Mouse (Mus musculus) MEL (cell line): ENCODE measurements around the gene Ssh2. TPM values are rescaled to one million over a fixed set of nuclear protein-coding genes. Genes with fewer than 3 reads are reported as not detected.

ENCODE experiments used
- DNase-seq: peaks from one replicate; pipeline ENCODE4 v3.0.0; 2011; ENCODE audit warnings: low read depth, low spot score
- H3K27ac ChIP-seq: 2 replicates; pipeline ENCODE4 v1.5.1; 2012; ENCODE audit warnings: low read depth, mild to moderate bottlenecking, control low read depth, low read length, moderate library complexity; ENCODE audit not compliant: control insufficient read depth
- H3K27me3 ChIP-seq, 2 experiments: fragments of 150-350 bp in 1 of 2; sonication (generic) in 1 of 2; 2 replicates each; pipeline ENCODE4 v1.6.1; 2012; ENCODE audit warnings: low read length in 2 of 2, mild to moderate bottlenecking in 2 of 2, improper control_type of control experiment in 1 of 2, moderate library complexity in 1 of 2; ENCODE audit not compliant: insufficient read depth in 2 of 2, control insufficient read depth in 1 of 2
- H3K36me3 ChIP-seq, 2 experiments: 2 replicates each; pipeline ENCODE4 v1.6.1; 2012 to 2014; ENCODE audit warnings: low read length in 2 of 2, improper control_type of control experiment in 1 of 2, inconsistent platforms in 1 of 2, mild to moderate bottlenecking in 1 of 2; ENCODE audit not compliant: insufficient read depth in 2 of 2, control insufficient read depth in 1 of 2
- H3K4me1 ChIP-seq, 2 experiments: fragments of 150-350 bp in 1 of 2; sonication (generic) in 1 of 2; 2 replicates each; pipeline ENCODE4 v1.6.1; 2012; ENCODE audit warnings: low read length in 2 of 2, improper control_type of control experiment in 1 of 2, mild to moderate bottlenecking in 1 of 2; ENCODE audit not compliant: insufficient read depth in 2 of 2, control insufficient read depth in 1 of 2
- H3K4me3 ChIP-seq, 2 experiments: fragments of 150-350 bp in 1 of 2; sonication (generic) in 1 of 2; 2 replicates each; pipeline ENCODE4 v1.5.1; 2012; ENCODE audit warnings: low read depth in 2 of 2, low read length in 2 of 2, mild to moderate bottlenecking in 2 of 2, moderate library complexity in 2 of 2, control low read depth in 1 of 2, improper control_type of control experiment in 1 of 2; ENCODE audit not compliant: control insufficient read depth in 1 of 2, insufficient read depth in 1 of 2
- H3K79me2 ChIP-seq: 2 replicates; pipeline ENCODE4 v1.6.1; 2012; ENCODE audit warnings: mild to moderate bottlenecking, low read length, moderate library complexity; ENCODE audit not compliant: control insufficient read depth, poor library complexity, insufficient read depth
- H3K9ac ChIP-seq: 2 replicates; pipeline ENCODE4 v1.6.1; 2012; ENCODE audit warnings: low read depth, mild to moderate bottlenecking, control low read depth, low read length, moderate library complexity; ENCODE audit not compliant: control insufficient read depth, poor library complexity, severe bottlenecking
- H3K9me3 ChIP-seq: fragments of 150-350 bp; sonication (generic); replicated peaks from 2 replicates; pipeline ENCODE4 v1.6.1; 2012; ENCODE audit warnings: mild to moderate bottlenecking, low read length, improper control_type of control experiment, moderate library complexity; ENCODE audit not compliant: insufficient read depth
- BHLHE40 ChIP-seq: IDR thresholded peaks from 2 replicates; pipeline ENCODE4 v1.6.1; 2012; ENCODE audit warnings: low read depth, mild to moderate bottlenecking, inconsistent platforms, low read length, improper control_type of control experiment, borderline replicate concordance
- CHD2 ChIP-seq: IDR thresholded peaks from 2 replicates; pipeline ENCODE4 v1.6.1; 2011; ENCODE audit warnings: low read length, improper control_type of control experiment
- CTCF ChIP-seq, 3 experiments: IDR thresholded peaks in 2 of 3; conservative IDR thresholded peaks in 1 of 3; 2 replicates each; pipeline ENCODE4 v1.5.1; 2011 to 2012; ENCODE audit warnings: low read length in 3 of 3, low read depth in 2 of 3, mild to moderate bottlenecking in 2 of 3, improper control_type of control experiment in 1 of 3, inconsistent platforms in 1 of 3, mixed read lengths in 1 of 3, moderate library complexity in 1 of 3; ENCODE audit not compliant: control insufficient read depth in 1 of 3, insufficient read depth in 1 of 3, poor library complexity in 1 of 3, severe bottlenecking in 1 of 3
- ELF1 ChIP-seq: IDR thresholded peaks from 2 replicates; pipeline ENCODE4 v1.6.1; 2014; ENCODE audit warnings: low read depth, mild to moderate bottlenecking, inconsistent platforms, low read length, improper control_type of control experiment, moderate library complexity
- ETS1 ChIP-seq: IDR thresholded peaks from 2 replicates; pipeline ENCODE4 v1.6.1; 2012; ENCODE audit warnings: low read depth, mild to moderate bottlenecking, inconsistent platforms, low read length, improper control_type of control experiment, moderate library complexity
- GABPA ChIP-seq: IDR thresholded peaks from 2 replicates; pipeline ENCODE4 v1.6.1; 2012; ENCODE audit warnings: low read depth, mild to moderate bottlenecking, inconsistent platforms, low read length, improper control_type of control experiment, moderate library complexity
- HCFC1 ChIP-seq: IDR thresholded peaks from 2 replicates; pipeline ENCODE4 v1.6.1; 2012; ENCODE audit warnings: low read depth, mild to moderate bottlenecking, inconsistent platforms, low read length, improper control_type of control experiment, moderate library complexity
- JUND ChIP-seq: IDR thresholded peaks from 2 replicates; pipeline ENCODE4 v1.6.1; 2011; ENCODE audit warnings: low read depth, mild to moderate bottlenecking, improper control_type of control experiment, low read length
- KAT2A ChIP-seq: conservative IDR thresholded peaks from 2 replicates; pipeline ENCODE4 v1.6.1; 2012; ENCODE audit warnings: low read depth, low read length, improper control_type of control experiment, inconsistent platforms
- MAFK ChIP-seq: IDR thresholded peaks from 2 replicates; pipeline ENCODE4 v1.6.1; 2011; ENCODE audit warnings: low read depth, mild to moderate bottlenecking, low read length, improper control_type of control experiment, borderline replicate concordance
- MAX ChIP-seq: IDR thresholded peaks from 2 replicates; pipeline ENCODE4 v1.6.1; 2011; ENCODE audit warnings: low read length, improper control_type of control experiment
- MAZ ChIP-seq: IDR thresholded peaks from 2 replicates; pipeline ENCODE4 v1.6.1; 2012; ENCODE audit warnings: low read depth, mild to moderate bottlenecking, inconsistent platforms, low read length, improper control_type of control experiment
- MXI1 ChIP-seq: IDR thresholded peaks from 2 replicates; pipeline ENCODE4 v1.6.1; 2011; ENCODE audit warnings: mild to moderate bottlenecking, low read depth, low read length, improper control_type of control experiment
- MYB ChIP-seq: IDR thresholded peaks from 2 replicates; pipeline ENCODE4 v1.6.1; 2011; ENCODE audit warnings: mild to moderate bottlenecking, low read depth, low read length, improper control_type of control experiment
- MYC ChIP-seq: IDR thresholded peaks from 2 replicates; pipeline ENCODE4 v1.6.1; 2011; ENCODE audit warnings: low read depth, mild to moderate bottlenecking, low read length, improper control_type of control experiment, moderate library complexity
- NELFE ChIP-seq: IDR thresholded peaks from 2 replicates; pipeline ENCODE4 v1.6.1; 2011; ENCODE audit warnings: low read depth, low read length, improper control_type of control experiment
- NRF1 ChIP-seq: IDR thresholded peaks from 2 replicates; pipeline ENCODE4 v1.6.1; 2014; ENCODE audit warnings: low read depth, mild to moderate bottlenecking, inconsistent platforms, low read length, improper control_type of control experiment, moderate library complexity; ENCODE audit not compliant: poor library complexity, insufficient read depth, severe bottlenecking
- POLR2A ChIP-seq, 2 experiments: IDR thresholded peaks; 2 replicates each; pipeline ENCODE4 v1.6.1; 2011 to 2012; ENCODE audit warnings: low read length in 2 of 2, mild to moderate bottlenecking in 2 of 2, control low read depth in 1 of 2, improper control_type of control experiment in 1 of 2, low read depth in 1 of 2, moderate library complexity in 1 of 2; ENCODE audit not compliant: control insufficient read depth in 1 of 2, insufficient read depth in 1 of 2, poor library complexity in 1 of 2
- POLR2AphosphoS2 ChIP-seq: IDR thresholded peaks from 2 replicates; pipeline ENCODE4 v1.6.1; 2011; ENCODE audit warnings: low read length, improper control_type of control experiment
- POLR2AphosphoS5 ChIP-seq: IDR thresholded peaks from 2 replicates; pipeline ENCODE4 v1.6.1; 2012; ENCODE audit warnings: low read depth, borderline replicate concordance, mild to moderate bottlenecking, inconsistent platforms, low read length, moderate library complexity, mixed read lengths
- RAD21 ChIP-seq: IDR thresholded peaks from 2 replicates; pipeline ENCODE4 v1.6.1; 2011; ENCODE audit warnings: mild to moderate bottlenecking, low read depth, low read length, improper control_type of control experiment
- RCOR1 ChIP-seq: IDR thresholded peaks from 2 replicates; pipeline ENCODE4 v1.6.1; 2012; ENCODE audit warnings: low read depth, mild to moderate bottlenecking, inconsistent platforms, low read length, improper control_type of control experiment
- SIN3A ChIP-seq: IDR thresholded peaks from 2 replicates; pipeline ENCODE4 v1.6.1; 2012; ENCODE audit warnings: low read length, improper control_type of control experiment, inconsistent platforms
- SMC3 ChIP-seq: IDR thresholded peaks from 2 replicates; pipeline ENCODE4 v1.6.1; 2011; ENCODE audit warnings: low read depth, low read length, improper control_type of control experiment
- TAL1 ChIP-seq: IDR thresholded peaks from 2 replicates; pipeline ENCODE4 v1.6.1; 2012; ENCODE audit warnings: mild to moderate bottlenecking, inconsistent platforms, low read length, moderate library complexity, mixed read lengths
- TCF12 ChIP-seq: IDR thresholded peaks from 2 replicates; pipeline ENCODE4 v1.6.1; 2014; ENCODE audit warnings: low read depth, mild to moderate bottlenecking, inconsistent platforms, low read length, improper control_type of control experiment, moderate library complexity
- UBTF ChIP-seq: IDR thresholded peaks from 2 replicates; pipeline ENCODE4 v1.6.1; 2012; ENCODE audit warnings: low read depth, mild to moderate bottlenecking, inconsistent platforms, low read length, improper control_type of control experiment, moderate library complexity, borderline replicate concordance; ENCODE audit not compliant: insufficient read depth
- USF1 ChIP-seq: IDR thresholded peaks from 2 replicates; pipeline ENCODE4 v1.6.1; 2014; ENCODE audit warnings: low read depth, mild to moderate bottlenecking, inconsistent platforms, low read length, improper control_type of control experiment, moderate library complexity
- USF2 ChIP-seq, 2 experiments: IDR thresholded peaks; 2 replicates each; pipeline ENCODE4 v1.6.1; 2011 to 2012; ENCODE audit warnings: improper control_type of control experiment in 2 of 2, low read length in 2 of 2, borderline replicate concordance in 1 of 2, inconsistent platforms in 1 of 2, low read depth in 1 of 2, mild to moderate bottlenecking in 1 of 2; ENCODE audit not compliant: insufficient read depth in 1 of 2
- ZC3H11A ChIP-seq: IDR thresholded peaks from 2 replicates; pipeline ENCODE4 v1.6.1; 2012; ENCODE audit warnings: low read depth, mild to moderate bottlenecking, inconsistent platforms, low read length, improper control_type of control experiment
- ZKSCAN1 ChIP-seq: IDR thresholded peaks from 2 replicates; pipeline ENCODE4 v1.6.1; 2012; ENCODE audit warnings: low read depth, mild to moderate bottlenecking, inconsistent platforms, low read length, improper control_type of control experiment, moderate library complexity
- ZMIZ1 ChIP-seq: IDR thresholded peaks from 2 replicates; pipeline ENCODE4 v1.6.1; 2012; ENCODE audit warnings: low read depth, mild to moderate bottlenecking, inconsistent platforms, low read length, improper control_type of control experiment, moderate library complexity
- ZNF384 ChIP-seq: IDR thresholded peaks from 2 replicates; pipeline ENCODE4 v1.6.1; 2012; ENCODE audit warnings: low read depth, mild to moderate bottlenecking, inconsistent platforms, low read length, improper control_type of control experiment
- polyA plus RNA-seq, 2 experiments: library from polyadenylated mRNA; stranded (reverse) in 1 of 2; unstranded in 1 of 2; fragments of >175 nt in 1 of 2; fragments of >200 nt in 1 of 2; gene quantifications; 2 replicates each; pipeline versions ENCODE4 v1.2.1 to v1.2.4; 2012; ENCODE audit warnings: low replicate concordance in 2 of 2, low read depth in 1 of 2; ENCODE audit not compliant: insufficient read length in 2 of 2, insufficient read depth in 1 of 2, missing spikeins in 1 of 2
- total RNA-seq: library from RNA; depleted of rRNA; stranded (reverse); fragments of 300-350 nt; gene quantifications from 2 replicates; pipeline ENCODE4 v1.2.3, GENCODE M21; 2012

Ssh2 gene
- total and polyA plus RNA-seq, 3 experiments = 6.3 to 29.2 (median 16.5) TPM

DNA sequence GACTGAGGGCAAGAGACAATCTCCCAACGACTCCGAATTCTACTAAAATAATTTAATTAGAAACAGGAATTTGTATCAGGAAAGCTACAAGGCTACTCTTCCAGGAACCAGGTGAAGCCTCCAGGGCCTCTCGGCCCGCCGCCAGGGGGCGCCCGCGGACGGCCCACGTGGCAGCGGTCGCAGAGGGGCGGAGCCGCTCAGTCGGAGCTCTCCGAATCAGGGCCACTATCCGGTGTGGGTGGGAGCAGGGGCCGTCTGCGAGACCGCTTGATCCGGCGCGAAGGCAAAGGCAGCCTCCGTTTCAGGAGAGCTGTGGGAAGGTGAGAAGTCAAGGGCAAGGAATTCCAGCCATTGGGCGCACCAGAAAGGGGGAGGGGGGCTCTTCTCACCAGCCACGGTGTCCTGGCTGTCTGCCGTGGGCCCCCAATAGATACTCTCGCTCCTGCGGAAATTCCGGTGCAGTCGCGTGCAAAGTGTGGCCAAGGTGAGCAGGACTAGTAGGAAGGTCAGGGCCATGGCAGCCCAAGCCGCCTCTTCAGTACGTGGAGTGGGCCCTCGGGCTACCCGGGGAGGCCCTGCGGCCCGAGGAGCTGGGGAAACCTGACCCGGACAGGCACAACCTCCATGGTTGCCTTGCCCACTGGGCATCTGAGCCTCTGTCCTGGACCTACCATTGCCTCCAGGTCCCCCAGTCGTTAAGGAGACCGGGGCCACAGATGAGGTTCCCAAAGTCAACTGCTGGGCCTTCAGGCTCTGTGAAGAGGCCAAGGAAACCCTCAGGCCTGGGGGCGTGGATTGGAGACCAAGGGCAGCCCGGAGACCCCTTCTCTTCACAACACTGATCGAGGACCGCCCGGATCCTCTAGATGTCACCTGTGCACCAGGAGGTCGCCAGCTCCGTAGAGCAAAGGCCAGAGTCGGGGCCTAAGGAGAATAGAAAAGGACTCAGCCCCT, 292.3 kb downstream of the Ssh2 start:
- TF ChIP-seq CTCF (IDR thresholded peaks at IDR 0.05 in 2 of 3, conservative IDR thresholded peaks at IDR 0.05 in 1 of 3; ENCODE audit: control insufficient read depth in 1 of 3, insufficient read depth in 1 of 3, low read depth in 2 of 3, low read length in 3 of 3, poor library complexity in 1 of 3, severe bottlenecking in 1 of 3) (peak; percentile 90 to 99 (median 97)), ZMIZ1 (peak; percentile 80), ETS1 (0 out of 2 replicates have a peak, but pooled peaks have one; percentile 23), MYB (no peak), USF1 (peak; percentile 94), ELF1 (peak; percentile 51; the same call in 1 of the 2 replicates), POLR2A (IDR thresholded peaks at IDR 0.05; ENCODE audit: control insufficient read depth in 1 of 2, insufficient read depth in 1 of 2, low read depth in 1 of 2, low read length in 2 of 2, poor library complexity in 1 of 2) (peak in 1 of 2 experiments; percentile 31; a peak in 1 of 4 replicates), UBTF (no peak), TCF12 (peak; percentile 35; the same call in 1 of the 2 replicates), NRF1 (no peak), RAD21 (peak; percentile 65), ZKSCAN1 (peak; percentile 6; the same call in 1 of the 2 replicates), BHLHE40 (peak; percentile 60), GABPA (no peak), NELFE (no peak), MYC (peak; percentile 99), POLR2AphosphoS5 (no peak), TAL1 (no peak), MAZ (peak; percentile 84; the same call in 1 of the 2 replicates), MXI1 (peak; percentile 100), ZNF384 (no peak), SMC3 (peak; percentile 97), MAX (peak; percentile 99), ZC3H11A (peak; percentile 78), SIN3A (peak; percentile 99), USF2 (IDR thresholded peaks at IDR 0.05; ENCODE audit: borderline replicate concordance in 1 of 2, insufficient read depth in 1 of 2, low read depth in 1 of 2, low read length in 2 of 2) (peak in 1 of 2 experiments; percentile 59; a peak in 2 of 4 replicates), MAFK (no peak), KAT2A (no peak), CHD2 (no peak), RCOR1 (peak; percentile 11; the same call in 1 of the 2 replicates), POLR2AphosphoS2 (peak; percentile 89), HCFC1 (peak; percentile 65; the same call in 1 of the 2 replicates), JUND (no peak)
- H3K27ac ChIP-seq = no peak overlapping the region
- H3K9ac ChIP-seq = peak overlapping the region; percentile 17
- H3K27me3 ChIP-seq = no peaks in the 10 kb centered on the region
- DNase-seq = peak; percentile 88
- peaks cover under 1% of the 10 kb centered on the region; the same call in 1 of the 2 replicates for H3K79me2 ChIP-seq
- peaks cover 2 to 10% of the 10 kb centered on the region in 2 experiments; a peak in 3 of 4 replicates for H3K4me1 ChIP-seq
- H3K9me3 ChIP-seq = no peaks in the 10 kb centered on the region
- H3K4me3 ChIP-seq = peak overlapping the region in 1 of 2 experiments; percentile 25; a peak in 2 of 4 replicates
- H3K36me3 ChIP-seq = peaks cover 0 to 4% of the 10 kb centered on the region in 2 experiments; a peak in 2 of 4 replicates
